ENCODE assay signal across 11 mouse cellular contexts in the genomic region with DNA sequence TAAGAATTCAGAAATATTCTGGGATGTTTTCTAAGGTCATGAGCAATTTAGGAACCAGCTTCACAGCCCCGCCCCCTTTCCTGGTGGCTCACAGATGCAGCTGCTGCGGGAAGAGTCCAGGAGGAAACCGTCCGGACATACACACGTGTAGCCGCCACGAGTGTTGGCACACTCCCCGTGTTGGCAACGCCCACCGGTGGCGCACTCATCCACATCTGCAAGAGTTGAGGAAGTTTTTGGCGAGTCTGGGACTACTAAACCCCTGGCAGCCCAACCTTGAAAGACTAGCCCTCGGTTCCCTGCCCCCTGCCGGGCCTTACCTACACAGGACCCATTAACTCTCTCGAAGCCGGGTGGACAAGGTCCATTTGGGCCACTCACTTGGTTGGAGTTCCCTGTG. TPM values are rescaled to one million over a fixed set of nuclear protein-coding genes. Genes with fewer than 3 reads are reported as not detected.
DNase-seq lines count a peak whose midpoint lies in the region; ATAC-seq lines count a peak whose summit lies in the region.
"Had no signal": no experiment of that assay in that cellular context is flagged by ENCODE, and none has a peak within 500 bp of the region (broad histone marks: within the 10 kb centered on the region; RNA-seq: fewer than 3 reads in every experiment).

No protein-coding gene starts in this region.

- H3K9ac ChIP-seq in kidney, embryonic 16.5 days (replicated peaks; ENCODE audit: low read length), result peak overlapping the region; percentile 7; the same call in 1 of the 2 replicates
- H3K9ac ChIP-seq in intestine, embryonic 15.5 days, result no peak overlapping the region
- H3K9ac ChIP-seq: limb, embryonic 15.5 days had no signal

- H3K27ac ChIP-seq in kidney, embryonic 16.5 days (ENCODE audit: low read length), result no peak overlapping the region
- H3K27ac ChIP-seq in intestine, embryonic 15.5 days, result no peak overlapping the region
- H3K27ac ChIP-seq: limb, embryonic 15.5 days had no signal

- 0 out of 2 replicates have a peak, but pooled peaks cover 4% of the 10 kb centered on the region for H3K36me3 ChIP-seq in kidney, embryonic 16.5 days (ENCODE audit: insufficient read depth, low read length)
- 0 out of 2 replicates have a peak, but pooled peaks cover 2% of the 10 kb centered on the region for H3K36me3 ChIP-seq in intestine, embryonic 15.5 days

- ATAC-seq in kidney, embryonic 16.5 days (ENCODE audit: low FRiP score, low TSS enrichment), result no peak
- ATAC-seq in inflammation-experienced regulatory T-cells, adult 6 months, result no peak
- no peak for ATAC-seq in intestine, embryonic 15.5 days

- H3K9me3 ChIP-seq in kidney, embryonic 16.5 days (ENCODE audit: low read length), result no peaks in the 10 kb centered on the region
- H3K9me3 ChIP-seq in intestine, embryonic 15.5 days, result no peaks in the 10 kb centered on the region
- H3K9me3 ChIP-seq: limb, embryonic 15.5 days had no signal

- DNase-seq in adrenal gland, adult (ENCODE audit: inconsistent age in 2 of 2, low spot score in 1 of 2), result peak; percentile 45 to 63
- no peak for DNase-seq in adrenal gland, postnatal 14 days
- DNase-seq in testis, postnatal 10 days (ENCODE audit: low spot score), result peak; percentile 68
- DNase-seq in testis, postnatal 14 days (ENCODE audit: low spot score), result no peak
- no peak for DNase-seq in adrenal gland, adult 8-10 months

- H3K4me2 ChIP-seq in kidney, embryonic 16.5 days (replicated peaks; ENCODE audit: low read depth, low read length), result no peak overlapping the region; the same call in 1 of the 2 replicates
- no peak overlapping the region for H3K4me2 ChIP-seq in intestine, embryonic 15.5 days (replicated peaks)

- 32% methylated on average over 16 of the region's 16 CpGs for WGBS in kidney, embryonic 16.5 days
- WGBS in intestine, embryonic 15.5 days, result 39% methylated on average over 16 of the region's 16 CpGs

- H3K27me3 ChIP-seq in kidney, embryonic 16.5 days (ENCODE audit: insufficient read depth, low read length), result peaks cover 42% of the 10 kb centered on the region
- peaks cover 44% of the 10 kb centered on the region for H3K27me3 ChIP-seq in intestine, embryonic 15.5 days (replicated peaks)

- peaks cover 64% of the 10 kb centered on the region for H3K4me1 ChIP-seq in kidney, embryonic 16.5 days (ENCODE audit: insufficient read depth, low read length)
- peaks cover 44% of the 10 kb centered on the region for H3K4me1 ChIP-seq in intestine, embryonic 15.5 days (replicated peaks)

- no peak overlapping the region for H3K4me3 ChIP-seq in kidney, embryonic 16.5 days (ENCODE audit: low read length)
- no peak overlapping the region for H3K4me3 ChIP-seq in intestine, embryonic 15.5 days (replicated peaks)

RNA-seq across cellular contexts. Expression of a gene that starts 8.8 kb away (rescaled TPM):
- 122 and 126 TPM in 2 replicates for total RNA-seq in adrenal gland, postnatal 14 days (2021)
- 45.9 and 55.8 TPM in 2 replicates for polyA plus RNA-seq in kidney, embryonic 16.5 days (2015; fragmentation: Nextera tagmentation; extraction: Ambion mirVana)
- polyA plus RNA-seq in inflammation-experienced regulatory T-cells, adult 6 months (2017; shearing (Covaris generic)), result 1 to 10 TPM in 1 of 3 experiments, under 1 TPM in 2; 0.45 to 1.2 (median 0.50) TPM
- 75.9 and 92.8 TPM in 2 replicates for polyA plus RNA-seq in intestine, embryonic 15.5 days (2015; fragmentation: Nextera tagmentation; extraction: Ambion mirVana)
- total RNA-seq in adrenal gland, adult 8-10 months (2022), result 100 to 1,000 TPM in 3 of 4 experiments, 10 to 100 TPM in 1; 90.9 to 117 (median 108) TPM
- total RNA-seq: neutrophil, adult 5-6 weeks had no signal

RNA-seq across cellular contexts. Expression of a gene that starts 27.2 kb away (rescaled TPM):
- total RNA-seq in adrenal gland, postnatal 14 days (2021), result 16.1 and 26.1 TPM in 2 replicates
- polyA plus RNA-seq in kidney, embryonic 16.5 days (2015; fragmentation: Nextera tagmentation; extraction: Ambion mirVana), result 51.4 and 56.9 TPM in 2 replicates
- polyA plus RNA-seq in inflammation-experienced regulatory T-cells, adult 6 months (2017; shearing (Covaris generic)), result 10 to 100 TPM; 46.9 to 59.2 (median 50.1) TPM
- 35.0 and 35.5 TPM in 2 replicates for polyA plus RNA-seq in intestine, embryonic 15.5 days (2015; fragmentation: Nextera tagmentation; extraction: Ambion mirVana)
- total RNA-seq in adrenal gland, adult 8-10 months (2022), result 10 to 100 TPM; 19.4 to 41.1 (median 29.7) TPM

RNA-seq across cellular contexts. Expression of a gene that starts 28.6 kb away (rescaled TPM):
- total RNA-seq in adrenal gland, postnatal 14 days (2021), result 1.8 TPM in 2 replicates
- 0.64 and 0.80 TPM in 2 replicates for polyA plus RNA-seq in kidney, embryonic 16.5 days (2015; fragmentation: Nextera tagmentation; extraction: Ambion mirVana)
- polyA plus RNA-seq in inflammation-experienced regulatory T-cells, adult 6 months (2017; shearing (Covaris generic)), result 1 to 10 TPM in 1 of 3 experiments, not detected in 2; 4.0 TPM
- polyA plus RNA-seq in intestine, embryonic 15.5 days (2015; fragmentation: Nextera tagmentation; extraction: Ambion mirVana), result 1.8 TPM in 1 of 2 replicates, not detected in the other
- 1 to 10 TPM in 1 of 4 experiments, not detected in 3; 4.0 TPM for total RNA-seq in adrenal gland, adult 8-10 months (2022)
- total RNA-seq: layer of hippocampus, adult 18-20 months; neutrophil, adult 5-6 weeks had no signal

Comparison
In these comparisons a context has a peak if more than half of its experiments do, and no peak if none do; other contexts are left out.
1. DNase-seq: peak in adrenal gland, adult (2 of 2) and testis, postnatal 10 days (single experiment); none in adrenal gland, postnatal 14 days (single experiment), testis, postnatal 14 days (single experiment) and adrenal gland, adult 8-10 months (single experiment).
2. RNA of a gene that starts 8.8 kb away (polyA plus RNA-seq): 75.9 to 92.8 TPM in intestine, embryonic 15.5 days and 45.9 to 55.8 TPM in kidney, embryonic 16.5 days; 0.45 to 1.2 TPM in inflammation-experienced regulatory T-cells, adult 6 months; every median in the first group is over 10 times any median in the second.